Mouse (Mus musculus) cerebellum, postnatal 10 days (tissue): ENCODE results near the gene Klk14.
"Not testable (repeated sequence)": the region's sequence is repeated elsewhere in the genome, so short reads cannot be mapped to it uniquely, and the experiment has no call there.

Experiments
- DNase-seq, 2 experiments: peaks; one replicate each; pipeline ENCODE4 v3.0.0; 2021; ENCODE audit warnings: mixed read lengths in 2 of 2

Gene Klk14

GRCm38 (mm10) chr7:43690118-43690517 is at the start of gene Klk14:
Gene Klk14, plus strand, starts transcription at chr7:43690418.
- DNase-seq: no peak

GRCm38 (mm10) chr7:43642587-43642986 is 47.6 kb upstream of the Klk14 start:
- no peak for DNase-seq

- DNase-seq: no peak
These were observed 47.1 kb upstream of the Klk14 start for GRCm38 (mm10) chr7:43643046-43643652.

- DNase-seq: no peak
These were observed 37.5 kb upstream of the Klk14 start for GRCm38 (mm10) chr7:43652683-43653082.

- no peak for DNase-seq
These were observed 35.7 kb upstream of the Klk14 start for GRCm38 (mm10) chr7:43654519-43654918.

GRCm38 (mm10) chr7:43656232-43656631 is 34.0 kb upstream of the Klk14 start:
- peak in 1 of 2 experiments; percentile 14 for DNase-seq

GRCm38 (mm10) chr7:43660002-43660401 is 30.2 kb upstream of the Klk14 start, which contains the start of gene Siglece:
Gene Siglece, minus strand, starts transcription at chr7:43660161.
- no peak for DNase-seq

GRCm38 (mm10) chr7:43662804-43663203 is 27.4 kb upstream of the Klk14 start:
- no peak for DNase-seq

GRCm38 (mm10) chr7:43667221-43667620 is 23.0 kb upstream of the Klk14 start:
- not testable (repeated sequence) for DNase-seq

- peak; percentile 22 to 30 for DNase-seq
These were observed 21.6 kb upstream of the Klk14 start for GRCm38 (mm10) chr7:43668582-43668981.

GRCm38 (mm10) chr7:43671064-43671808 is 19.0 kb upstream of the Klk14 start:
- peak in 1 of 2 experiments; percentile 18 for DNase-seq

- peak; percentile 90 to 91 for DNase-seq
These were observed 18.2 kb upstream of the Klk14 start, which contains the start of gene Ctu1 for GRCm38 (mm10) chr7:43671809-43672580. Gene Ctu1, plus strand, starts transcription at chr7:43672016.

- peak in 1 of 2 experiments; percentile 11 for DNase-seq
These were observed 17.5 kb upstream of the Klk14 start for GRCm38 (mm10) chr7:43672581-43673260.

GRCm38 (mm10) chr7:43675091-43675490 is 15.1 kb upstream of the Klk14 start:
- DNase-seq: no peak

- peak; percentile 55 for DNase-seq
These were observed 11.7 kb upstream of the Klk14 start for GRCm38 (mm10) chr7:43678517-43678916.

- peak; percentile 77 to 81 for DNase-seq
These were observed 9.3 kb upstream of the Klk14 start for GRCm38 (mm10) chr7:43680960-43681359.

- not testable (repeated sequence) for DNase-seq
These were observed 7.7 kb upstream of the Klk14 start for GRCm38 (mm10) chr7:43682511-43682910.

- no peak for DNase-seq
These were observed 5.1 kb upstream of the Klk14 start for GRCm38 (mm10) chr7:43685088-43685487.

- DNase-seq: no peak
These were observed 19.8 kb downstream of the Klk14 start for GRCm38 (mm10) chr7:43710031-43710430.

GRCm38 (mm10) chr7:43712267-43712666 is 22.0 kb downstream of the Klk14 start, which contains the start of gene Klk13:
Gene Klk13, plus strand, starts transcription at chr7:43712567.
- DNase-seq: no peak

- no peak for DNase-seq
These were observed 22.7 kb downstream of the Klk14 start for GRCm38 (mm10) chr7:43712917-43713316.

GRCm38 (mm10) chr7:43713741-43714351 is 23.6 kb downstream of the Klk14 start:
- DNase-seq: no peak
